Mouse (Mus musculus): ENCODE measurements around the gene Asb2. TPM values are rescaled to one million over a fixed set of nuclear protein-coding genes. Genes with fewer than 3 reads are reported as not detected.

Asb2 gene
- total RNA-seq, 1 experiment: 0.27 TPM

DNA sequence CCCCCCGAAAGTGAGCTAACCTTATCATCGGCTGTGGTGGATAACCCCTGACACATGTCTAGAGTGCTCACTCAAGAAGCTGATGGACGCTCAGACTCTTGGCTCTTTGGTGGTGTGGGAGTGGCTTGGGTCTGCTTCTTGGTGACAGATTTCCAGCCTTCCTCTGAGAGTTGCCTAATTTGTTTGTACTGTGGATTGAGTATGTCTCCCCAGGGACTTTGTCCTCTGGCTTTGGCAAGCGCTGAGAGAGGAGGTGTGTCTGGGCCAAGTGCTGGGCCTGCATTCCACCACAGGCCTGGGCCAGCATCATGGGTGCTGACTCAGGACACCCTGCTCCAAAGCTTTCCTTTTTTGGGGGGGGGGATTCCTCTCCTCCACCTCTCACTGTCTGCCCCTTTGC, 73.9 kb downstream of the Asb2 start:
- Histone ChIP-seq H3K36me3 (ENCODE audit: control insufficient read depth, insufficient read depth, low read length, poor library complexity, severe bottlenecking) (no peaks in the 10 kb centered on the region), H3K4me1 (ENCODE audit: control insufficient read depth in 2 of 2, insufficient read depth in 2 of 2, low read length in 2 of 2, poor library complexity in 1 of 2) (no peaks in the 10 kb centered on the region), H3K9me3 (ENCODE audit: control insufficient read depth, insufficient read depth, low read depth, low read length) (no peaks in the 10 kb centered on the region), H3K27ac (ENCODE audit: insufficient read depth, low read depth, low read length, poor library complexity, severe bottlenecking) (no peak overlapping the region), H3K9ac (ENCODE audit: insufficient read depth, low read depth, low read length, poor library complexity, severe bottlenecking) (no peak overlapping the region), H3K4me3 (ENCODE audit: insufficient read depth in 1 of 2, low read depth in 1 of 2, low read length in 2 of 2, poor library complexity in 1 of 2, severe bottlenecking in 1 of 2) (no peak overlapping the region)
- no peak for TF ChIP-seq ZC3H11A (IDR thresholded peaks at IDR 0.05; ENCODE audit: borderline replicate concordance, low read depth, low read length)
- in situ Hi-C loops (cut with MboI; ENCODE audit: low sequenced_read_pairs in 2 of 2, unreplicated experiment in 2 of 2): no loop called here
- DNase-seq (ENCODE audit: low read depth, low spot score): no peak

DNA sequence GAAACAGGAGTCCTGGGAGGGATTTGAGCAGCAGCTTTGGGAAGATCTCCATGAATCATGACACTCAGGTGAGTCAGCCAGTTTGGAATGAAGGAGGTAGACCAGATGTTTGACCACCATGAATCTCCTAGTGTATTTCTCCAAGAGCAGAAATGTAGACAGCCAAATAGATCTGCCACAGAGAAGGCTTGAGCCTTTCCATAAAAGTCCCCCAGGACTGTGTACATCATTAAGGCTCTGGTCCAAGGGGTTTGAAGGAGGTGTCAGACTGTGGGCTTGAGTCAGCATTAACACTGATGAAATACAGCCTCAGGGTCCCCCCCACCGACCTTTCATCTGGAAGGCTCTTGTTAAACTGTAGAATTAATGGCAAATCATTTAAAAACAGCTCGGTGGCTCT, 74.3 kb downstream of the Asb2 start:
- Histone ChIP-seq H3K4me1 (ENCODE audit: control insufficient read depth in 2 of 2, insufficient read depth in 2 of 2, low read length in 2 of 2, poor library complexity in 1 of 2) (no peaks in the 10 kb centered on the region), H3K36me3 (ENCODE audit: control insufficient read depth, insufficient read depth, low read length, poor library complexity, severe bottlenecking) (no peaks in the 10 kb centered on the region), H3K9me3 (ENCODE audit: control insufficient read depth, insufficient read depth, low read depth, low read length) (no peaks in the 10 kb centered on the region), H3K27ac (ENCODE audit: insufficient read depth, low read depth, low read length, poor library complexity, severe bottlenecking) (no peak overlapping the region), H3K9ac (ENCODE audit: insufficient read depth, low read depth, low read length, poor library complexity, severe bottlenecking) (no peak overlapping the region), H3K4me3 (ENCODE audit: insufficient read depth in 1 of 2, low read depth in 1 of 2, low read length in 2 of 2, poor library complexity in 1 of 2, severe bottlenecking in 1 of 2) (no peak overlapping the region)
- in situ Hi-C loops (cut with MboI; ENCODE audit: low sequenced_read_pairs in 2 of 2, unreplicated experiment in 2 of 2): no loop called here
- DNase-seq (ENCODE audit: low read depth, low spot score): no peak
- TF ChIP-seq CHD2 (IDR thresholded peaks at IDR 0.05; ENCODE audit: low read depth, low read length) (no peak), MAFK (IDR thresholded peaks at IDR 0.05; ENCODE audit: insufficient read depth, low read depth, low read length) (no peak), ZC3H11A (IDR thresholded peaks at IDR 0.05; ENCODE audit: borderline replicate concordance, low read depth, low read length) (no peak)

DNA sequence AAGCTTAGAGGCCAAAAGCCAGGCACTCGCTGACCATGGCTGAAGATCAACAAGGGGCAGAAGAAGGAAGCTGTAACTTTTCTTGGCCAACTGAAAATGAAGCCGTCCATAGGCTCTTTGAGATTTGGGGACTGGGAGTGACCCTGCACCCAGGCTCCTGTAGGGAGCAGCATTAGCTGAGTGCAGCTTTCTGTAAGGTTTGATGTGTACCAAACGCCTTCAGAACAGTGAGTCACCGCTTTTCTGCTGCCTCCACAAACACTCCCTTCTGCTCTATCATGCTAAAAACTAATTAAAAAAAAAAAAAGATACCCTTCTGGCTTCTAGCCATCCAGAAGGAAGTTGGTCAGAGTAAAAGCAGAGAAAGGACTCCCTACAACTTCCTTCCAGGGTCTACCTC, 79.4 kb downstream of the Asb2 start:
- no peak overlapping the region for H3K9ac ChIP-seq (ENCODE audit: insufficient read depth, low read depth, low read length, poor library complexity, severe bottlenecking)
- in situ Hi-C loops (cut with MboI; ENCODE audit: low sequenced_read_pairs in 2 of 2, unreplicated experiment in 2 of 2): no loop called here
- H3K27ac ChIP-seq (ENCODE audit: insufficient read depth, low read depth, low read length, poor library complexity, severe bottlenecking): no peak overlapping the region
- H3K36me3 ChIP-seq (ENCODE audit: control insufficient read depth, insufficient read depth, low read length, poor library complexity, severe bottlenecking): no peaks in the 10 kb centered on the region
- no peaks in the 10 kb centered on the region for H3K4me1 ChIP-seq (ENCODE audit: control insufficient read depth in 2 of 2, insufficient read depth in 2 of 2, low read length in 2 of 2, poor library complexity in 1 of 2)
- H3K9me3 ChIP-seq (ENCODE audit: control insufficient read depth, insufficient read depth, low read depth, low read length): no peaks in the 10 kb centered on the region
- TF ChIP-seq ZC3H11A (IDR thresholded peaks at IDR 0.05; ENCODE audit: borderline replicate concordance, low read depth, low read length) (no peak), ZNF384 (IDR thresholded peaks at IDR 0.05; ENCODE audit: low read depth, low read length) (no peak), CHD2 (IDR thresholded peaks at IDR 0.05; ENCODE audit: low read depth, low read length) (no peak), HCFC1 (IDR thresholded peaks at IDR 0.05; ENCODE audit: borderline replicate concordance, insufficient read depth, low read length) (no peak), MAFK (IDR thresholded peaks at IDR 0.05; ENCODE audit: insufficient read depth, low read depth, low read length) (no peak)
- no peak overlapping the region for H3K4me3 ChIP-seq (ENCODE audit: insufficient read depth in 1 of 2, low read depth in 1 of 2, low read length in 2 of 2, poor library complexity in 1 of 2, severe bottlenecking in 1 of 2)
- no peak for DNase-seq (ENCODE audit: low read depth, low spot score)

DNA sequence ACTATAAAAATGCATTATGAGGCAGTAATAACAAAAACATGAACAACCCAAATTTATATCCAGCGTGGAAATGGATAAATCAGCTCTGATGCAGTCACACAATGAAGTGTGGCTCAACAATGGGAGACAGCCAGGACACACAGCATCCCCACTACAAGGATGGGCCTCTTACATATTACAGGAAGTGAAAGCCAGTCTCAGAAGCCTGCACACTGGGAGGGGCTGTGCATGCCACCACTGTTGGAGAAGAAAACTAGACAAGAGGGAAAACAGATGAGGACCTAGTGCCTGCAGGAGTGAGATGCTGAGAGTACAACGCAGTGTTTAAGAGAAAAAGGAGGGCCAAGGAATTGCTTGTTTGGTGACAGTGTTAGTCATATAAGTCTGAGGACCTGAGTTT, 82.1 kb downstream of the Asb2 start:
- Histone ChIP-seq H3K9ac (ENCODE audit: insufficient read depth, low read depth, low read length, poor library complexity, severe bottlenecking) (no peak overlapping the region), H3K4me3 (ENCODE audit: insufficient read depth in 1 of 2, low read depth in 1 of 2, low read length in 2 of 2, poor library complexity in 1 of 2, severe bottlenecking in 1 of 2) (no peak overlapping the region), H3K9me3 (ENCODE audit: control insufficient read depth, insufficient read depth, low read depth, low read length) (no peaks in the 10 kb centered on the region), H3K4me1 (ENCODE audit: control insufficient read depth in 2 of 2, insufficient read depth in 2 of 2, low read length in 2 of 2, poor library complexity in 1 of 2) (no peaks in the 10 kb centered on the region), H3K36me3 (ENCODE audit: control insufficient read depth, insufficient read depth, low read length, poor library complexity, severe bottlenecking) (no peaks in the 10 kb centered on the region), H3K27ac (ENCODE audit: insufficient read depth, low read depth, low read length, poor library complexity, severe bottlenecking) (no peak overlapping the region)
- no peak for DNase-seq (ENCODE audit: low read depth, low spot score)
- in situ Hi-C loops (cut with MboI; ENCODE audit: low sequenced_read_pairs in 2 of 2, unreplicated experiment in 2 of 2): no loop called here
- TF ChIP-seq MAFK (IDR thresholded peaks at IDR 0.05; ENCODE audit: insufficient read depth, low read depth, low read length) (no peak), HCFC1 (IDR thresholded peaks at IDR 0.05; ENCODE audit: borderline replicate concordance, insufficient read depth, low read length) (no peak), CHD2 (IDR thresholded peaks at IDR 0.05; ENCODE audit: low read depth, low read length) (no peak), ZC3H11A (IDR thresholded peaks at IDR 0.05; ENCODE audit: borderline replicate concordance, low read depth, low read length) (no peak), ZNF384 (IDR thresholded peaks at IDR 0.05; ENCODE audit: low read depth, low read length) (no peak)

DNA sequence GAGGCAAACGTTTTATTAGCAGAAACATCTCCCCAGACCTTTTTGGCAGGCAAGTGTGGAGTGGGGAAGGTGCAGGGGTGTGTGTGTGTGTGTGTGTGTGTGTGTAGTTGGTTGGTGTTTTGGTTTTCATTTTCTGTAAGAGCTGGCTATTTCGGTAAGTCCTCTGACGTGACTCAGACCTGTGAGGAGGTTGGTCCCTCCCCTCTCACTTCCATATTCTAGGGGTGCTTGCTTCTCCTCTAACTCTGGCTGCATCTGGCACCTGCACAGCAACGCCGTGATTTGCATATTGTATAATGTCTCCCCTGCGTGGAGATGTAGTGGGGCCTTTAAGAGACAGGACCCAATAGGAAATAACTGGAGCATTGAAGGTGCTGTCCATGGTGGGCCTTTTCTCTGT, 82.8 kb downstream of the Asb2 start:
- H3K4me3 ChIP-seq (ENCODE audit: insufficient read depth in 1 of 2, low read depth in 1 of 2, low read length in 2 of 2, poor library complexity in 1 of 2, severe bottlenecking in 1 of 2): no peak overlapping the region
- no peaks in the 10 kb centered on the region for H3K9me3 ChIP-seq (ENCODE audit: control insufficient read depth, insufficient read depth, low read depth, low read length)
- TF ChIP-seq ZC3H11A (IDR thresholded peaks at IDR 0.05; ENCODE audit: borderline replicate concordance, low read depth, low read length): no peak
- TF ChIP-seq CHD2 (IDR thresholded peaks at IDR 0.05; ENCODE audit: low read depth, low read length): no peak
- TF ChIP-seq MAFK (IDR thresholded peaks at IDR 0.05; ENCODE audit: insufficient read depth, low read depth, low read length): no peak
- no peak for TF ChIP-seq ZNF384 (IDR thresholded peaks at IDR 0.05; ENCODE audit: low read depth, low read length)
- H3K36me3 ChIP-seq (ENCODE audit: control insufficient read depth, insufficient read depth, low read length, poor library complexity, severe bottlenecking): no peaks in the 10 kb centered on the region
- H3K9ac ChIP-seq (ENCODE audit: insufficient read depth, low read depth, low read length, poor library complexity, severe bottlenecking): no peak overlapping the region
- no peak for DNase-seq (ENCODE audit: low read depth, low spot score)
- no peaks in the 10 kb centered on the region for H3K4me1 ChIP-seq (ENCODE audit: control insufficient read depth in 2 of 2, insufficient read depth in 2 of 2, low read length in 2 of 2, poor library complexity in 1 of 2)
- in situ Hi-C loops (cut with MboI; ENCODE audit: low sequenced_read_pairs in 2 of 2, unreplicated experiment in 2 of 2): no loop called here
- H3K27ac ChIP-seq (ENCODE audit: insufficient read depth, low read depth, low read length, poor library complexity, severe bottlenecking): no peak overlapping the region

Data from ES-E14 (cell line).